Mouse (Mus musculus): Measurements from ENCODE around the gene Olfr1249. TPM values are rescaled to one million over a fixed set of nuclear protein-coding genes. Genes with fewer than 3 reads are reported as not detected.

Olfr1249 gene
- total RNA-seq, 1 experiment = not detected

DNA sequence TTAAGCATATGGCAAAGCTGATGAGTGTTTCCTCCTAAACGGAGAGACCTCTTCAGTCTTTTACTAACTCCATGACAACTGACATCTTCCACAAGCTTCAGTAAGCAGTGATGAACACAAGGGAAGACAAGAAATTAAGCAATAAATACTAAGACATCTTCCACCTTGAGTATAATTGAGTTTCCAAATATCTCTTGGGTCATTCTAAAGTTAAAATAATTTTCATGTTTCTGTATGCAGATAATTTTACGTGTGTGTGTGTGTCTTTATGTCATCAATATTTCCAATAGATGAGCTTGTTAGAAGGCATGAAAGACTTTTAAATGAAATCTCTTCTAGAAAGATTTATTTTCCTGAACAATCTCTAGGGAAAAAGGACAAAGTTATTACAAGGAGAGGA is 41.7 kb downstream of the Olfr1249 start, which contains the start of gene Olfr1246:
Gene Olfr1246 (minus strand): TSS at position 101 of the 400 bp plus-strand sequence.
- Histone ChIP-seq H3K4me1 (ENCODE audit: control insufficient read depth in 2 of 2, insufficient read depth in 2 of 2, low read length in 2 of 2, poor library complexity in 1 of 2) (no peaks in the 10 kb centered on the region), H3K9me3 (ENCODE audit: control insufficient read depth, insufficient read depth, low read depth, low read length) (no peaks in the 10 kb centered on the region), H3K36me3 (ENCODE audit: control insufficient read depth, insufficient read depth, low read length, poor library complexity, severe bottlenecking) (no peaks in the 10 kb centered on the region), H3K4me3 (ENCODE audit: insufficient read depth in 1 of 2, low read depth in 1 of 2, low read length in 2 of 2, poor library complexity in 1 of 2, severe bottlenecking in 1 of 2) (no peak within 1 kb of the TSS), H3K9ac (ENCODE audit: insufficient read depth, low read depth, low read length, poor library complexity, severe bottlenecking) (no peak within 1 kb of the TSS), H3K27ac (ENCODE audit: insufficient read depth, low read depth, low read length, poor library complexity, severe bottlenecking) (no peak within 1 kb of the TSS)
- in situ Hi-C loops (cut with MboI; ENCODE audit: low sequenced_read_pairs in 2 of 2, unreplicated experiment in 2 of 2) = no loop called here
- no peak for TF ChIP-seq HCFC1 (IDR thresholded peaks at IDR 0.05; ENCODE audit: borderline replicate concordance, insufficient read depth, low read length)
- no peak for TF ChIP-seq MAFK (IDR thresholded peaks at IDR 0.05; ENCODE audit: insufficient read depth, low read depth, low read length)
- no peak for TF ChIP-seq CHD2 (IDR thresholded peaks at IDR 0.05; ENCODE audit: low read depth, low read length)
- no peak for TF ChIP-seq ZNF384 (IDR thresholded peaks at IDR 0.05; ENCODE audit: low read depth, low read length)
- TF ChIP-seq ZC3H11A (IDR thresholded peaks at IDR 0.05; ENCODE audit: borderline replicate concordance, low read depth, low read length) = no peak
- no peak for DNase-seq (ENCODE audit: low read depth, low spot score)

Other genes with a start within 250 kb of the Olfr1249 start
- gene Olfr1238, start 225.3 kb downstream of the Olfr1249 start, total RNA-seq (2012; rRNA removed) = not detected in 2 replicates
- not detected in 2 replicates for gene Olfr1239, start 214.6 kb downstream of the Olfr1249 start, total RNA-seq (2012; rRNA removed)
- gene Olfr1240, start 192.0 kb downstream of the Olfr1249 start, total RNA-seq (2012; rRNA removed) = not detected in 2 replicates
- gene Olfr1241, start 147.9 kb downstream of the Olfr1249 start, total RNA-seq (2012; rRNA removed) = not detected in 2 replicates
- gene Olfr1242, start 136.6 kb downstream of the Olfr1249 start, total RNA-seq (2012; rRNA removed) = not detected in 2 replicates
- gene Olfr1243, start 103.5 kb downstream of the Olfr1249 start, total RNA-seq (2012; rRNA removed) = not detected in 2 replicates
- gene Olfr1245, start 56.5 kb downstream of the Olfr1249 start, total RNA-seq (2012; rRNA removed) = not detected in 2 replicates
- not detected in 2 replicates for gene Olfr1246, start 41.8 kb downstream of the Olfr1249 start, total RNA-seq (2012; rRNA removed)
- not detected in 2 replicates for gene Olfr1247, start 20.9 kb downstream of the Olfr1249 start, total RNA-seq (2012; rRNA removed)
- gene Olfr1248, start 16.7 kb downstream of the Olfr1249 start, total RNA-seq (2012; rRNA removed) = not detected in 2 replicates
- gene Olfr1250, start 26.5 kb upstream of the Olfr1249 start, total RNA-seq (2012; rRNA removed) = not detected in 2 replicates
- not detected in 2 replicates for gene Olfr1251, start 37.0 kb upstream of the Olfr1249 start, total RNA-seq (2012; rRNA removed)
- not detected in 2 replicates for gene Olfr1252, start 90.0 kb upstream of the Olfr1249 start, total RNA-seq (2012; rRNA removed)
- not detected in 2 replicates for gene Olfr1253, start 122.1 kb upstream of the Olfr1249 start, total RNA-seq (2012; rRNA removed)
- gene Olfr1254, start 158.6 kb upstream of the Olfr1249 start, total RNA-seq (2012; rRNA removed) = not detected in 2 replicates
- not detected in 2 replicates for gene Olfr1255, start 177.1 kb upstream of the Olfr1249 start, total RNA-seq (2012; rRNA removed)
- gene Olfr1256, start 206.6 kb upstream of the Olfr1249 start, total RNA-seq (2012; rRNA removed) = not detected in 2 replicates
- gene Olfr48, start 213.2 kb upstream of the Olfr1249 start, total RNA-seq (2012; rRNA removed) = not detected in 2 replicates
- gene Olfr1257, start 243.5 kb upstream of the Olfr1249 start, total RNA-seq (2012; rRNA removed) = not detected in 2 replicates

All from ES-E14 (cell line).